Mouse (Mus musculus): ENCODE results near the gene Gm28048. TPM values are rescaled to one million over a fixed set of nuclear protein-coding genes. Genes with fewer than 3 reads are reported as not detected.

Gm28048 gene
- polyA plus RNA-seq (2016; fragmentation: Nextera tagmentation; extraction: Ambion mirVana) = 4.3 and 4.4 TPM in 2 replicates

- Histone ChIP-seq H3K4me1 (peaks cover 26% of the 10 kb centered on the region), H3K4me3 (peak within 1 kb of the TSS; percentile 80), H3K27ac (peak within 1 kb of the TSS; percentile 94), H3K27me3 (ENCODE audit: poor library complexity, severe bottlenecking) (no peaks in the 10 kb centered on the region), H3K9me3 (no peaks in the 10 kb centered on the region), H3K36me3 (replicated peaks) (peaks cover 19% of the 10 kb centered on the region)
- WGBS = 4% methylated on average over 42 of the region's 42 CpGs
- peak; percentile 94 for DNase-seq (ENCODE audit: extremely low spot score, low spot score)
Measured at GRCm38 (mm10) chr11:22981984-22982757, at the start of gene Gm28048, which contains the start of gene Commd1. Gene Gm28048, minus strand, starts transcription at chr11:22982090. Gene Commd1, minus strand, starts transcription at chr11:22982382.

- H3K27me3 ChIP-seq (ENCODE audit: poor library complexity, severe bottlenecking) = no peaks in the 10 kb centered on the region
- WGBS = 85% methylated on average over 6 of the region's 6 CpGs
- H3K36me3 ChIP-seq (replicated peaks) = no peaks in the 10 kb centered on the region
- H3K4me1 ChIP-seq = peaks cover 4% of the 10 kb centered on the region
- no peaks in the 10 kb centered on the region for H3K9me3 ChIP-seq
- no peak overlapping the region for H3K27ac ChIP-seq
- no peak for DNase-seq (ENCODE audit: extremely low spot score, low spot score)
- H3K4me3 ChIP-seq = no peak overlapping the region
Measured at GRCm38 (mm10) chr11:23029399-23029798, 47.5 kb upstream of the Gm28048 start.

GRCm38 (mm10) chr11:23028957-23029356 lies 47.1 kb upstream of the Gm28048 start:
- no peak for DNase-seq (ENCODE audit: extremely low spot score, low spot score)
- H3K27me3 ChIP-seq (ENCODE audit: poor library complexity, severe bottlenecking) = no peaks in the 10 kb centered on the region
- H3K9me3 ChIP-seq = no peaks in the 10 kb centered on the region
- peaks cover 4% of the 10 kb centered on the region for H3K4me1 ChIP-seq
- no peaks in the 10 kb centered on the region for H3K36me3 ChIP-seq (replicated peaks)
- H3K27ac ChIP-seq = no peak overlapping the region
- no peak overlapping the region for H3K4me3 ChIP-seq
- WGBS = 77% methylated on average over 3 of the region's 3 CpGs

- H3K9me3 ChIP-seq = no peaks in the 10 kb centered on the region
- no peak for DNase-seq (ENCODE audit: extremely low spot score, low spot score)
- H3K27me3 ChIP-seq (ENCODE audit: poor library complexity, severe bottlenecking) = no peaks in the 10 kb centered on the region
- H3K4me3 ChIP-seq = no peak overlapping the region
- no peak overlapping the region for H3K27ac ChIP-seq
- WGBS = 66% methylated on average over 3 of the region's 3 CpGs
- H3K4me1 ChIP-seq = peaks cover 4% of the 10 kb centered on the region
- no peaks in the 10 kb centered on the region for H3K36me3 ChIP-seq (replicated peaks)
Measured at GRCm38 (mm10) chr11:23024169-23024568, 42.3 kb upstream of the Gm28048 start.

GRCm38 (mm10) chr11:23023155-23023554 lies 41.3 kb upstream of the Gm28048 start:
- H3K9me3 ChIP-seq = peaks cover 5% of the 10 kb centered on the region; the same call in 1 of the 2 replicates
- 95% methylated on average over 2 of the region's 2 CpGs for WGBS
- peaks cover 4% of the 10 kb centered on the region for H3K4me1 ChIP-seq
- DNase-seq (ENCODE audit: extremely low spot score, low spot score) = no peak
- H3K27ac ChIP-seq = no peak overlapping the region
- H3K27me3 ChIP-seq (ENCODE audit: poor library complexity, severe bottlenecking) = no peaks in the 10 kb centered on the region
- H3K4me3 ChIP-seq = no peak overlapping the region
- H3K36me3 ChIP-seq (replicated peaks) = no peaks in the 10 kb centered on the region

- no peaks in the 10 kb centered on the region for H3K36me3 ChIP-seq (replicated peaks)
- H3K4me1 ChIP-seq = no peaks in the 10 kb centered on the region
- WGBS = 92% methylated on average over 14 of the region's 14 CpGs
- H3K4me3 ChIP-seq = no peak overlapping the region
- H3K27me3 ChIP-seq (ENCODE audit: poor library complexity, severe bottlenecking) = no peaks in the 10 kb centered on the region
- DNase-seq (ENCODE audit: extremely low spot score, low spot score) = no peak
- H3K9me3 ChIP-seq = peaks cover 5% of the 10 kb centered on the region; the same call in 1 of the 2 replicates
- no peak overlapping the region for H3K27ac ChIP-seq
Measured at GRCm38 (mm10) chr11:23020841-23021240, 39.0 kb upstream of the Gm28048 start.

- Histone ChIP-seq H3K27me3 (ENCODE audit: poor library complexity, severe bottlenecking) (no peaks in the 10 kb centered on the region), H3K4me3 (no peak overlapping the region), H3K9me3 (peaks cover 5% of the 10 kb centered on the region; the same call in 1 of the 2 replicates), H3K36me3 (replicated peaks) (no peaks in the 10 kb centered on the region), H3K4me1 (no peaks in the 10 kb centered on the region), H3K27ac (no peak overlapping the region)
- WGBS = 70% methylated on average over 24 of the region's 24 CpGs
- DNase-seq (ENCODE audit: extremely low spot score, low spot score) = no peak
Measured at GRCm38 (mm10) chr11:23020116-23020770, 38.4 kb upstream of the Gm28048 start.

- Histone ChIP-seq H3K4me1 (no peaks in the 10 kb centered on the region), H3K27me3 (ENCODE audit: poor library complexity, severe bottlenecking) (no peaks in the 10 kb centered on the region), H3K27ac (no peak overlapping the region), H3K4me3 (no peak overlapping the region), H3K36me3 (replicated peaks) (no peaks in the 10 kb centered on the region), H3K9me3 (peaks cover 5% of the 10 kb centered on the region; the same call in 1 of the 2 replicates)
- no peak for DNase-seq (ENCODE audit: extremely low spot score, low spot score)
- 91% methylated on average over 4 of the region's 4 CpGs for WGBS
Measured at GRCm38 (mm10) chr11:23017943-23018342, 36.1 kb upstream of the Gm28048 start.

GRCm38 (mm10) chr11:23014996-23015395 lies 33.1 kb upstream of the Gm28048 start:
- no peaks in the 10 kb centered on the region; the same call in 1 of the 2 replicates for H3K27me3 ChIP-seq (ENCODE audit: poor library complexity, severe bottlenecking)
- H3K9me3 ChIP-seq = peaks cover 5% of the 10 kb centered on the region; the same call in 1 of the 2 replicates
- H3K4me3 ChIP-seq = no peak overlapping the region
- no peak overlapping the region for H3K27ac ChIP-seq
- H3K4me1 ChIP-seq = no peaks in the 10 kb centered on the region
- WGBS = 69% methylated on average over 6 of the region's 6 CpGs
- H3K36me3 ChIP-seq (replicated peaks) = no peaks in the 10 kb centered on the region
- DNase-seq (ENCODE audit: extremely low spot score, low spot score) = no peak

GRCm38 (mm10) chr11:23013580-23014294 lies 31.8 kb upstream of the Gm28048 start:
- Histone ChIP-seq H3K36me3 (replicated peaks) (no peaks in the 10 kb centered on the region), H3K27ac (no peak overlapping the region), H3K4me3 (no peak overlapping the region), H3K4me1 (peaks cover 3% of the 10 kb centered on the region; the same call in 1 of the 2 replicates), H3K27me3 (ENCODE audit: poor library complexity, severe bottlenecking) (peaks cover 7% of the 10 kb centered on the region), H3K9me3 (peaks cover 5% of the 10 kb centered on the region; the same call in 1 of the 2 replicates)
- no peak for DNase-seq (ENCODE audit: extremely low spot score, low spot score)
- 84% methylated on average over 4 of the region's 4 CpGs for WGBS

GRCm38 (mm10) chr11:23013096-23013495 lies 31.2 kb upstream of the Gm28048 start:
- H3K27me3 ChIP-seq (ENCODE audit: poor library complexity, severe bottlenecking) = peaks cover 7% of the 10 kb centered on the region
- no peak overlapping the region for H3K4me3 ChIP-seq
- H3K4me1 ChIP-seq = peaks cover 4% of the 10 kb centered on the region; the same call in 1 of the 2 replicates
- no peaks in the 10 kb centered on the region for H3K9me3 ChIP-seq
- 86% methylated on average over 1 of the region's 1 CpGs for WGBS
- DNase-seq (ENCODE audit: extremely low spot score, low spot score) = no peak
- no peaks in the 10 kb centered on the region for H3K36me3 ChIP-seq (replicated peaks)
- H3K27ac ChIP-seq = no peak overlapping the region

GRCm38 (mm10) chr11:23008824-23009200 lies 26.9 kb upstream of the Gm28048 start:
- 53% methylated on average over 4 of the region's 4 CpGs for WGBS

More at GRCm38 (mm10) chr11:23008824-23009200, 26.9 kb upstream of the Gm28048 start:
- no peak for DNase-seq (ENCODE audit: extremely low spot score, low spot score)
- Histone ChIP-seq H3K27ac (peak overlapping the region; percentile 90; the same call in 1 of the 2 replicates), H3K27me3 (ENCODE audit: poor library complexity, severe bottlenecking) (peaks cover 7% of the 10 kb centered on the region), H3K4me3 (peak overlapping the region; percentile 70), H3K4me1 (peaks cover 14% of the 10 kb centered on the region), H3K36me3 (replicated peaks) (peaks cover 25% of the 10 kb centered on the region), H3K9me3 (no peaks in the 10 kb centered on the region)
